Mouse (Mus musculus) heart, postnatal 0 days (tissue): ENCODE results near the gene Ssc5d. TPM values are rescaled to one million over a fixed set of nuclear protein-coding genes. Genes with fewer than 3 reads are reported as not detected.

ENCODE experiments used
- ATAC-seq: fragments of 200-750 bp; cut with Nextera tagmentation; 2 replicates; pipeline ENCODE4 v1.8.0; 2017; ENCODE audit warnings: low read depth, moderate number of reproducible peaks, moderate library complexity; ENCODE audit not compliant: insufficient read depth
- DNase-seq: peaks from one replicate; pipeline ENCODE4 v3.0.0-alpha.2; 2016; ENCODE audit warnings: low spot score
- H3K27ac ChIP-seq: fragments of 300-500 bp; sonication (generic); 2 replicates; pipeline ENCODE4 v1.5.1; 2014; ENCODE audit warnings: low read depth, mild to moderate bottlenecking
- H3K27me3 ChIP-seq: fragments of 300-500 bp; sonication (generic); 2 replicates; pipeline ENCODE4 v1.6.1; 2014; ENCODE audit warnings: low read length, mixed read lengths; ENCODE audit not compliant: control insufficient read depth, insufficient read depth
- H3K36me3 ChIP-seq: fragments of 300-500 bp; sonication (generic); replicated peaks from 2 replicates; pipeline ENCODE4 v1.6.1; 2014; ENCODE audit warnings: low read length, mixed read lengths; ENCODE audit not compliant: control insufficient read depth, insufficient read depth
- H3K4me1 ChIP-seq: fragments of 300-500 bp; sonication (generic); 2 replicates; pipeline ENCODE4 v1.6.1; 2014; ENCODE audit warnings: antibody characterized with exemption; ENCODE audit not compliant: control insufficient read depth, insufficient read depth
- H3K4me2 ChIP-seq: fragments of 300-500 bp; sonication (generic); 2 replicates; pipeline ENCODE4 v1.6.1; 2014; ENCODE audit warnings: low read depth, mild to moderate bottlenecking, low read length, moderate library complexity
- H3K4me3 ChIP-seq: fragments of 300-500 bp; sonication (generic); 2 replicates; pipeline ENCODE4 v1.5.1; 2014; ENCODE audit warnings: low read depth, low read length
- H3K9ac ChIP-seq: fragments of 300-500 bp; sonication (generic); replicated peaks from 2 replicates; pipeline ENCODE4 v1.6.1; 2014; ENCODE audit warnings: low read depth, low read length, mixed read lengths
- H3K9me3 ChIP-seq: fragments of 300-500 bp; sonication (generic); replicated peaks from 2 replicates; pipeline ENCODE4 v1.6.1; 2016; ENCODE audit warnings: low read length; ENCODE audit not compliant: control insufficient read depth
- CTCF ChIP-seq: IDR thresholded peaks from 2 replicates; pipeline ENCODE4 v1.5.1; 2016; ENCODE audit warnings: antibody characterized with exemption, control low read depth, low read depth
- EP300 ChIP-seq: IDR thresholded peaks from 2 replicates; pipeline ENCODE4 v1.6.1; 2016; ENCODE audit warnings: antibody characterized with exemption, low read depth
- WGBS: fragments of 180-500 bp; shearing (Covaris S2); extraction: QIAGEN DNeasy Blood & Tissue Kit; methylation state at CpG from one replicate; pipeline ENCODE4 v1.1.7; 2014; 5-methylcytosine and 5-hydroxymethylcytosine counted together
- polyA plus RNA-seq: library from polyadenylated mRNA; unstranded; fragments of >200 nt; fragmentation: Nextera tagmentation; extraction: Ambion mirVana; gene quantifications from 2 replicates; pipeline ENCODE4 v1.2.1, GENCODE M21; 2015
- total RNA-seq: library from RNA; depleted of rRNA; stranded (reverse); fragments of >200 nt; gene quantifications from 2 replicates; pipeline ENCODE4 v1.2.3, GENCODE M21; 2014; ENCODE audit warnings: low replicate concordance

The Ssc5d gene
- total and polyA plus RNA-seq, 2 experiments from 2014 or later, result 1.2 to 5.0 TPM

GRCm38 (mm10) chr7:4948386-4948785 is 22.8 kb downstream of the Ssc5d start:
- WGBS, result 51% methylated on average over 6 of the region's 6 CpGs
- no peak overlapping the region for H3K4me3 ChIP-seq
- DNase-seq (no peak), ATAC-seq (no peak)
- no peaks in the 10 kb centered on the region for H3K9me3 ChIP-seq
- H3K4me2 ChIP-seq, result no peak overlapping the region
- H3K36me3 ChIP-seq, result no peaks in the 10 kb centered on the region
- no peak overlapping the region for H3K9ac ChIP-seq
- no peaks in the 10 kb centered on the region for H3K27me3 ChIP-seq
- no peak for TF ChIP-seq EP300
- TF ChIP-seq CTCF, result no peak
- no peak overlapping the region for H3K27ac ChIP-seq
- H3K4me1 ChIP-seq, result peaks cover 3% of the 10 kb centered on the region; the same call in 1 of the 2 replicates

- no peak overlapping the region for H3K27ac ChIP-seq
- no peaks in the 10 kb centered on the region for H3K27me3 ChIP-seq
- H3K4me2 ChIP-seq, result no peak overlapping the region
- no peak for ATAC-seq
- no peaks in the 10 kb centered on the region for H3K36me3 ChIP-seq
- no peak overlapping the region for H3K9ac ChIP-seq
- 73% methylated on average over 19 of the region's 19 CpGs for WGBS
- TF ChIP-seq EP300, result no peak
- TF ChIP-seq CTCF, result no peak
- no peaks in the 10 kb centered on the region for H3K9me3 ChIP-seq
- no peaks in the 10 kb centered on the region for H3K4me1 ChIP-seq
- H3K4me3 ChIP-seq, result no peak overlapping the region
- DNase-seq, result no peak
Observed at GRCm38 (mm10) chr7:4950561-4951342, 25.2 kb downstream of the Ssc5d start.

GRCm38 (mm10) chr7:4953815-4954445 is 28.3 kb downstream of the Ssc5d start:
- DNase-seq, result peak; percentile 36
- no peak for TF ChIP-seq CTCF
- TF ChIP-seq EP300, result 0 out of 2 replicates have a peak, but pooled peaks have one; percentile 50
- 12% methylated on average over 10 of the region's 10 CpGs for WGBS
- no peak overlapping the region for H3K4me2 ChIP-seq
- no peaks in the 10 kb centered on the region for H3K36me3 ChIP-seq
- H3K9me3 ChIP-seq, result no peaks in the 10 kb centered on the region
- no peak overlapping the region for H3K9ac ChIP-seq
- H3K4me1 ChIP-seq, result no peaks in the 10 kb centered on the region
- peak overlapping the region; percentile 28; the same call in 1 of the 2 replicates for H3K27ac ChIP-seq
- no peaks in the 10 kb centered on the region for H3K27me3 ChIP-seq
- ATAC-seq, result peak; percentile 64
- no peak overlapping the region for H3K4me3 ChIP-seq

GRCm38 (mm10) chr7:4957361-4957760 is 31.8 kb downstream of the Ssc5d start:
- DNase-seq, result no peak
- Histone ChIP-seq H3K4me3 (no peak overlapping the region), H3K4me1 (no peaks in the 10 kb centered on the region), H3K9me3 (no peaks in the 10 kb centered on the region), H3K36me3 (no peaks in the 10 kb centered on the region), H3K4me2 (no peak overlapping the region), H3K9ac (no peak overlapping the region), H3K27ac (no peak overlapping the region), H3K27me3 (no peaks in the 10 kb centered on the region)
- TF ChIP-seq EP300, result no peak
- TF ChIP-seq CTCF, result no peak
- WGBS, result 64% methylated on average over 10 of the region's 10 CpGs
- no peak for ATAC-seq

- Histone ChIP-seq H3K9me3 (no peaks in the 10 kb centered on the region), H3K4me2 (no peak overlapping the region), H3K4me3 (no peak overlapping the region), H3K4me1 (no peaks in the 10 kb centered on the region), H3K27me3 (no peaks in the 10 kb centered on the region), H3K27ac (no peak overlapping the region), H3K9ac (no peak overlapping the region), H3K36me3 (no peaks in the 10 kb centered on the region)
- TF ChIP-seq CTCF, result peak; percentile 7; the same call in 1 of the 2 replicates
- no peak for TF ChIP-seq EP300
- no peak for ATAC-seq
- no peak for DNase-seq
- 60% methylated on average over 5 of the region's 5 CpGs for WGBS
Observed at GRCm38 (mm10) chr7:4963527-4963926, 37.9 kb downstream of the Ssc5d start.
